Mouse (Mus musculus): ENCODE data around the gene Mettl27.

Gene Mettl27

GRCm38 (mm10) chr5:134985633-134986297, 53.6 kb downstream of the Mettl27 start, which contains the start of gene Cldn3:
Gene Cldn3, plus strand, starts transcription at chr5:134986214.
- DNase-seq (ENCODE audit: low read depth, low spot score), result no peak

DNA sequence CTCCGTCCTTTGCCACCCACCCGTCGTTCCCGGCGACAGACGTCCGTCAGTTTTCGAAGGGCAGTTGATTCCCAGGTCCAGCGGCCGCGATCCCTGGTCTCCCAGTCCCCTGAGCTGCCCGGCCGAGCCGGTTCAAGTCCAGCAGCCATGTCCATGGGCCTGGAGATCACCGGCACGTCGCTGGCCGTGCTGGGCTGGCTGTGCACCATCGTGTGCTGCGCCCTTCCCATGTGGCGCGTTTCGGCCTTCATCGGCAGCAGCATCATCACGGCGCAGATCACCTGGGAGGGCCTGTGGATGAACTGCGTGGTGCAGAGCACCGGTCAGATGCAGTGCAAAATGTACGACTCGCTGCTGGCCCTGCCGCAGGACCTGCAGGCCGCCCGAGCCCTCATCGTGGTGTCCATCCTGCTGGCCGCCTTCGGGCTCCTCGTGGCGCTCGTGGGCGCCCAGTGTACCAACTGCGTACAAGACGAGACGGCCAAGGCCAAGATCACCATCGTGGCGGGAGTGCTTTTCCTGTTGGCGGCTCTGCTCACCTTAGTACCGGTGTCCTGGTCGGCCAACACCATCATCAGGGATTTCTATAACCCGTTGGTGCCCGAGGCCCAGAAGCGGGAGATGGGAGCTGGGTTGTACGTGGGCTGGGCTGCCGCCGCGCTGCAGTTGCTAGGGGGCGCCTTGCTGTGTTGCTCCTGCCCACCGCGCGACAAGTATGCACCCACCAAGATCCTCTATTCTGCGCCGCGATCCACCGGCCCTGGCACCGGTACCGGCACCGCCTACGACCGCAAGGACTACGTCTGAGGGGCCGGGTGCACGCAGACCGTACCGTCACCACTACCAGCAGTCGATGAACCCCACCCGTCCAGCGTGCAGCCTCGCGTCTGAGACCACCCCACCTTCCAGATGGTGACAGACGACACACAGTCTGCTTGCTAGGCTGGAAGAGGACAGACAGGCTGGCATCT, 54.4 kb downstream of the Mettl27 start:
- no peak for DNase-seq (ENCODE audit: low read depth, low spot score)

DNA sequence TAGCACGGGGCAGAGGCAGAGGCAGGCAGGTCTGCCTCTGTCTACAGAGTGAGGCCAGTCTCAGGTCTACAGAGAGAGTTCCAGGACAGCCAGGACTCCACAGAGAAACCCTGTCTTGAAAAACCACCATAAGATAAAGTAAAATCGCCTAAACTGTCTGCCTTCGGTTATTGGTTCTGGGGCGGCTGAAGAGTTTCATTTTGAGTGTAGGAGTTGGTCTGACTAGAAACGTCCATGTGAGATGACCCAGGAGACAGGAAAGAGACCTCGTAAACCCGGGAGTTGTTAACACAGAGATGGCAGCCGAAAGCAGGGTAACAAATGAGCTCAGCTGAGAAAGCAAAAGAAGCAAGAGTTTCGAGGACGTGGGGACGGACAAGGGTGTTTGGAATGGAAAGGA, 57.0 kb downstream of the Mettl27 start:
- no peak for DNase-seq (ENCODE audit: low read depth, low spot score)

DNA sequence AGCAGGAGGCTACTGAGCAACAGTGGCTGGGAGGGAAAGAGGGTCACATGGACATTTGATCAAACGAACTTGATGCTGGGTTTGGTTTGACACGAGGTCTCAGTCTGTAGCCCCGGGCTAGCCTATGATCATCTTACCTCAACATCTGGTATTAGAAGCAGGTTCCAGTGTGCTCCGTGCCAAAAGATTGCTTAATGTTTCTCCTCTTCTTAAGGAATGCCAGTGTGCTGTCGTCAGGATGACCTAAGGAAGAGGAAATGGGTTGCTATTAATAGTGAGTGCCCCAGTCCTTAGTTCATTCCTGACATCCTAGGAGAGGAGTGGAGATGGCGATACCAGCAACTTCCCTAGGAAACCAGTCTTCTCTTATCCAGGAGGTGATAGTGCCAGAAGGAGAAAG, 57.6 kb downstream of the Mettl27 start:
- DNase-seq (ENCODE audit: low read depth, low spot score), result no peak

Measured in telencephalon, adult 2 months (tissue).